Mouse (Mus musculus) neural tube, embryonic 14.5 days (tissue): ENCODE results near the gene Hist1h2bg. TPM values are rescaled to one million over a fixed set of nuclear protein-coding genes. Genes with fewer than 3 reads are reported as not detected.
"Not testable (repeated sequence)": the region's sequence is repeated elsewhere in the genome, so short reads cannot be mapped to it uniquely, and the experiment has no call there.

Experiments used
- ATAC-seq: fragments of 200-750 bp; cut with Nextera tagmentation; 2 replicates; pipeline ENCODE4 v1.8.0; 2017; ENCODE audit warnings: low read depth, mild to moderate bottlenecking, moderate TSS enrichment, moderate library complexity
- H3K27ac ChIP-seq: fragments of 300-500 bp; sonication (generic); 2 replicates; pipeline ENCODE4 v1.5.1; 2014; ENCODE audit warnings: low read depth, mild to moderate bottlenecking, control low read depth, low read length, moderate library complexity, mixed read lengths
- H3K27me3 ChIP-seq: fragments of 300-500 bp; sonication (generic); 2 replicates; pipeline ENCODE4 v1.6.1; 2014; ENCODE audit warnings: low read length; ENCODE audit not compliant: control insufficient read depth, insufficient read depth
- H3K36me3 ChIP-seq: fragments of 300-500 bp; sonication (generic); 2 replicates; pipeline ENCODE4 v1.6.1; 2014; ENCODE audit warnings: low read length, mixed read lengths; ENCODE audit not compliant: control insufficient read depth, insufficient read depth
- H3K4me1 ChIP-seq: fragments of 300-500 bp; sonication (generic); 2 replicates; pipeline ENCODE4 v1.6.1; 2014; ENCODE audit warnings: low read length; ENCODE audit not compliant: control insufficient read depth, insufficient read depth
- H3K4me2 ChIP-seq: fragments of 300-500 bp; sonication (generic); 2 replicates; pipeline ENCODE4 v1.6.1; 2014; ENCODE audit warnings: mild to moderate bottlenecking, low read depth, low read length, control low read depth
- H3K4me3 ChIP-seq: fragments of 300-500 bp; sonication (generic); 2 replicates; pipeline ENCODE4 v1.5.1; 2014; ENCODE audit warnings: low read depth, low read length, control low read depth, mixed read lengths
- H3K9ac ChIP-seq: fragments of 300-500 bp; sonication (generic); replicated peaks from 2 replicates; pipeline ENCODE4 v1.6.1; 2014; ENCODE audit warnings: low read depth, mild to moderate bottlenecking, control low read depth, low read length, mixed read lengths
- H3K9me3 ChIP-seq: fragments of 300-500 bp; sonication (generic); 2 replicates; pipeline ENCODE4 v1.6.1; 2016; ENCODE audit warnings: low read length; ENCODE audit not compliant: control insufficient read depth
- WGBS: fragments of 180-500 bp; shearing (Covaris S2); extraction: QIAGEN DNeasy Blood & Tissue Kit; methylation state at CpG from one replicate; pipeline ENCODE4 v1.1.7; 2014; 5-methylcytosine and 5-hydroxymethylcytosine counted together
- polyA plus RNA-seq: library from polyadenylated mRNA; unstranded; fragments of >200 nt; fragmentation: Nextera tagmentation; extraction: Ambion mirVana; gene quantifications from 2 replicates; pipeline ENCODE4 v1.2.1, GENCODE M21; 2014

Hist1h2bg gene
- polyA plus RNA-seq, 1 experiment from 2014 or later, result 0.75 TPM

DNA sequence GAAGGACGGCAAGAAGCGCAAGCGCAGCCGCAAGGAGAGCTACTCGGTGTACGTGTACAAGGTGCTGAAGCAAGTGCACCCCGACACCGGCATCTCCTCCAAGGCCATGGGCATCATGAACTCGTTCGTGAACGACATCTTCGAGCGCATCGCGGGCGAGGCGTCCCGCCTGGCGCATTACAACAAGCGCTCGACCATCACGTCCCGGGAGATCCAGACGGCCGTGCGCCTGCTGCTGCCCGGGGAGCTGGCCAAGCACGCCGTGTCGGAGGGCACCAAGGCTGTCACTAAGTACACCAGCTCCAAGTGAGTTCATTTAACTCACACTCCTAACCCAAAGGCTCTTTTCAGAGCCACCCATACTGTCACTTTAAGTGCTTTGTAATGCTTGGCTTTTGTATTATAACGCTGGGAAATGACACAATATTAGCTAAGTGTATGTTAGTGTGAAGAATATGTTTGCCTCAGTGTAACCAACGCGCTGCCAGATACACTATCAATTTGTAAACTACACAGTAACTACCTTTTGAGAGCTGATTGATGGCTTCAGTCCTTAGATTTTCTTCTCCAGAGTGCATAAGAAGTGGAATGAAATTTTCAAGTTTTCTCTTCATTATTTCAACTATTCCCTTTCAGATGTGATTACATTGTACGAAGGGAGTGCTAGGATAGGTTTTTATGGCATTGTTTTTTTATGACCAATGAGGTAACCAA, 465 bp downstream of the Hist1h2bg start:
- peak overlapping the region; percentile 73 for H3K4me2 ChIP-seq
- peak overlapping the region; percentile 90 for H3K27ac ChIP-seq
- not testable (repeated sequence) for ATAC-seq, H3K36me3 ChIP-seq, H3K27me3 ChIP-seq, H3K9me3 ChIP-seq
- peaks cover 32% of the 10 kb centered on the region for H3K4me1 ChIP-seq
- under 1% methylated on average over 10 of the region's 34 CpGs for WGBS
- peak overlapping the region; percentile 47 for H3K4me3 ChIP-seq
- peak overlapping the region; percentile 51 for H3K9ac ChIP-seq

DNA sequence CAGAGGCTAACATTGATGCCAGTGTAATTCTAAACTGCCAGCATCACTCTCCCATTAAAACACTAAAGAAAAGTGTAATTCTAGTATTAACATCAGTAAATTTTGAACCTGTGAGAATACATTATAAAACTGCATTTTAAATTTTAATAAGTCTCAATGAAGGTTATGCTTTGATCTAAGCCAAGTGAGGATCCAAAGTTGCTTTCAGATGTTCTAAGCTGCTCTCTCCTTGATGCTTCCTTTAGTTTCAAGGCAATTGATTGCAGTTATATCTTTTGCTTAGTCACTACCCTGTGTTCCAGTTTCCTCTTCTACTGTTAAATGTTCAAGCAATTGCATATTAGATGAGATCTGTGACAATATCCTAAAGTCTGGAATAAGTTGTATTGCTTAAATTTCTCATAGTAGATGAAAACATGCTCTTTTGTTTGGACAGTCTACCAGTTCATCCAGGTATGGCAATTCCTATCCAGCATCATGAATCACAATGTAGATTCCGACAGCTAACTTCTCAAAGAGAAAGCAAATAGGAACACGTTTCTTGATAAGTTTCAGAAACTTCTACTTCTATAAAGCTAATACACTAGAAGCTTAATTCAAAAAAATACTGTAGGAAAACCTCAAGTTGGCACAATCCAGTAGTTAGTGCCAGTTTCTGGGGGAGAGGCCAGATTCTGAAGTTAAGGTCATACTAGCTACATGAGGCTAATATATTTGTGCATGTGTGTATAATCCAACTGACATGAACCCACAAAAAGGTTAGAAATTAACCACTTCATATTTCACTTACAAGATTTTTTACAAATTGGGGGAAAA, 1.2 kb downstream of the Hist1h2bg start:
- Histone ChIP-seq H3K27ac (no peak overlapping the region), H3K4me3 (peak overlapping the region; percentile 47), H3K4me2 (peak overlapping the region; percentile 73), H3K36me3 (no peaks in the 10 kb centered on the region), H3K9me3 (no peaks in the 10 kb centered on the region), H3K27me3 (no peaks in the 10 kb centered on the region), H3K4me1 (peaks cover 38% of the 10 kb centered on the region), H3K9ac (no peak overlapping the region; the same call in 1 of the 2 replicates)
- ATAC-seq, result no peak
- 49% methylated on average over 2 of the region's 2 CpGs for WGBS

GRCm38 (mm10) chr13:23573034-23573897, 2.1 kb downstream of the Hist1h2bg start:
- 9% methylated on average over 18 of the region's 20 CpGs for WGBS
- Histone ChIP-seq H3K27ac (peak overlapping the region; percentile 2; the same call in 1 of the 2 replicates), H3K4me2 (peak overlapping the region; percentile 73), H3K4me3 (peak overlapping the region; percentile 23), H3K9ac (0 out of 2 replicates have a peak overlapping the region, but pooled peaks have one; percentile 12), H3K4me1 (peaks cover 38% of the 10 kb centered on the region)
- ATAC-seq, H3K36me3 ChIP-seq, H3K27me3 ChIP-seq, H3K9me3 ChIP-seq: not testable (repeated sequence)

DNA sequence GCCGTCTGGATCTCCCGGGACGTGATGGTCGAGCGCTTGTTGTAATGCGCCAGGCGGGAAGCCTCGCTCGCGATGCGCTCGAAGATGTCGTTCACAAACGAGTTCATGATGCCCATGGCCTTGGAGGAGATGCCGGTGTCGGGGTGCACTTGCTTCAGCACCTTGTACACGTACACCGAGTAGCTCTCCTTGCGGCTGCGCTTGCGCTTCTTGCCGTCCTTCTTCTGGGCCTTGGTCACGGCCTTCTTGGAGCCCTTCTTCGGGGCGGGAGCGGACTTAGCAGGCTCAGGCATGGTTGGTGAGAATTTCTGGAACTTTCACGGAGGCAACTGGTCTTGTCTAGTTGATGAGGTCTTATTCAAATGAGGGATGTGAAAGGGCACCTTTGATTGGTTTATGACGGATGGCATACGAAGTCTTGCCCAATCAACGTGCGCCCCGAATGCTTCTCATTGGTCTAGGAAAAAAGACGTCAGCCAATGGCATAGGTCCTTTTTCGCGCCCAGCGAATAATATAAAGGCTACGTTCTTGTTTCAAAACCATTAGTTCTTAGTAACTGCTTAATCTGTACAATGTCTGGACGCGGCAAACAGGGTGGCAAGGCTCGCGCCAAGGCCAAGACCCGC, 2.8 kb downstream of the Hist1h2bg start, which contains the start of the genes Hist1h2bf and Hist1h2ad:
Gene Hist1h2bf (minus strand): TSS at position 299 of the 627 bp plus-strand sequence.
Gene Hist1h2ad (plus strand): TSS at position 484 of the 627 bp plus-strand sequence.
- Histone ChIP-seq H3K4me2 (peak within 1 kb of the TSS; percentile 73), H3K9ac (0 out of 2 replicates have a peak within 1 kb of the TSS, but pooled peaks have one; percentile 12), H3K27ac (peak within 1 kb of the TSS; percentile 75; the same call in 1 of the 2 replicates), H3K4me3 (peak within 1 kb of the TSS; percentile 32), H3K4me1 (peaks cover 38% of the 10 kb centered on the region)
- not testable (repeated sequence) for H3K36me3 ChIP-seq, H3K27me3 ChIP-seq, H3K9me3 ChIP-seq
- 1% methylated on average over 22 of the region's 42 CpGs for WGBS
- ATAC-seq, result peak; percentile 93

- WGBS, result 1% methylated on average over 5 of the region's 39 CpGs
- H3K4me1 ChIP-seq, result peaks cover 38% of the 10 kb centered on the region
- not testable (repeated sequence) for H3K9ac ChIP-seq, H3K9me3 ChIP-seq, H3K36me3 ChIP-seq, H3K27me3 ChIP-seq, ATAC-seq
- H3K4me2 ChIP-seq, result peak overlapping the region; percentile 73
- peak overlapping the region; percentile 75; the same call in 1 of the 2 replicates for H3K27ac ChIP-seq
- H3K4me3 ChIP-seq, result peak overlapping the region; percentile 25
Observed at GRCm38 (mm10) chr13:23574546-23575170, 3.5 kb downstream of the Hist1h2bg start.

DNA sequence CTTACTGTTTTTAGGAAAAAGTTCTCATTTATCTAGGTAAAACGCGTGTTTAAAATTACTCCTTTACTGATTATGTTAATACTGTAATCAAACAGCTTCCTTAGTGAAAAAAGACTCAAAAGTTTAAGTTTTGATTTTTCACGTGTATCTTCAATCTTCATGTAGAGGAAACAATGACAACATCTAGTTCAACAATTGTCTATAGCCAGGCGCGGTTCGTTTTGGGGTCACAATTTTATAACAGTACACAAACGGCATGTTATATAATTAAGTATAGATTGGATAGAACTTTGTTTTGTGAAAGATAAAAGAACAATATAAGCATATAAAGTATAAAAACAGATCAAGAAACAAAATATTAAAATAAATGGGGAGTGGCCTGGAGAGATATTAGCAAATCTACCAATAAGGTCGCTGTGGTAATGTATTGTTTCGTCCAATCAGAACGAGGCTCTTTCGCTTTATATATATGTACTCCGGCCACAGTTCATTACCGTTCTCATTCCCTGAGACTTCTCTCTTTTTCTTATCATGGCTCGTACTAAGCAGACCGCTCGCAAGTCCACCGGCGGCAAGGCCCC, 4.2 kb downstream of the Hist1h2bg start, which contains the start of gene Hist1h3d:
Gene Hist1h3d (plus strand): TSS at position 493 of the 581 bp plus-strand sequence.
- under 1% methylated on average over 18 of the region's 18 CpGs for WGBS
- peak; percentile 53 for ATAC-seq
- Histone ChIP-seq H3K27me3 (no peaks in the 10 kb centered on the region), H3K4me1 (peaks cover 33% of the 10 kb centered on the region), H3K4me2 (peak within 1 kb of the TSS; percentile 62), H3K9ac (peak within 1 kb of the TSS; percentile 46), H3K4me3 (peak within 1 kb of the TSS; percentile 32), H3K9me3 (no peaks in the 10 kb centered on the region), H3K27ac (no peak within 1 kb of the TSS), H3K36me3 (no peaks in the 10 kb centered on the region)

- not testable (repeated sequence) for H3K27me3 ChIP-seq, ATAC-seq, H3K9me3 ChIP-seq, H3K36me3 ChIP-seq, H3K27ac ChIP-seq
- H3K4me1 ChIP-seq, result peaks cover 32% of the 10 kb centered on the region
- peak overlapping the region; percentile 46 for H3K9ac ChIP-seq
- WGBS, result under 1% methylated on average over 11 of the region's 40 CpGs
- H3K4me2 ChIP-seq, result peak overlapping the region; percentile 62
- H3K4me3 ChIP-seq, result peak overlapping the region; percentile 32
Observed at GRCm38 (mm10) chr13:23575864-23576313, 4.7 kb downstream of the Hist1h2bg start.
